Mouse (Mus musculus): Measurements from ENCODE around the gene Nphp1. TPM values are rescaled to one million over a fixed set of nuclear protein-coding genes. Genes with fewer than 3 reads are reported as not detected.

Nphp1 gene
- polyA plus RNA-seq, 1 experiment from 2014 or later, result 17.0 TPM

GRCm38 (mm10) chr2:127778451-127778850 is 10.2 kb downstream of the Nphp1 start:
- WGBS, result 94% methylated on average over 5 of the region's 5 CpGs
- ATAC-seq, result no peak

GRCm38 (mm10) chr2:127775013-127775412 is 13.7 kb downstream of the Nphp1 start:
- Histone ChIP-seq H3K27me3 (ENCODE audit: control insufficient read depth, insufficient read depth, low read depth, low read length) (no peaks in the 10 kb centered on the region), H3K4me3 (ENCODE audit: low read depth, low read length) (no peak overlapping the region), H3K36me3 (ENCODE audit: control insufficient read depth, insufficient read depth, low read length) (peaks cover 5% of the 10 kb centered on the region; the same call in 1 of the 2 replicates), H3K9me3 (replicated peaks; ENCODE audit: control insufficient read depth, low read length, poor library complexity, severe bottlenecking) (no peaks in the 10 kb centered on the region), H3K4me2 (ENCODE audit: low read length) (no peak overlapping the region), H3K9ac (ENCODE audit: low read depth, low read length) (no peak overlapping the region), H3K4me1 (ENCODE audit: control insufficient read depth, insufficient read depth, low read length) (peaks cover 6% of the 10 kb centered on the region; the same call in 1 of the 2 replicates), H3K27ac (ENCODE audit: low read length) (no peak overlapping the region)
- 62% methylated on average over 3 of the region's 3 CpGs for WGBS
- peak; percentile 48; the same call in 1 of the 2 replicates for ATAC-seq

More at GRCm38 (mm10) chr2:127778451-127778850, 10.2 kb downstream of the Nphp1 start:
- Histone ChIP-seq H3K4me2 (ENCODE audit: low read length) (no peak overlapping the region), H3K36me3 (ENCODE audit: control insufficient read depth, insufficient read depth, low read length) (0 out of 2 replicates have a peak, but pooled peaks cover 2% of the 10 kb centered on the region), H3K9me3 (replicated peaks; ENCODE audit: control insufficient read depth, low read length, poor library complexity, severe bottlenecking) (no peaks in the 10 kb centered on the region), H3K9ac (ENCODE audit: low read depth, low read length) (no peak overlapping the region), H3K4me1 (ENCODE audit: control insufficient read depth, insufficient read depth, low read length) (peaks cover 6% of the 10 kb centered on the region; the same call in 1 of the 2 replicates), H3K27me3 (ENCODE audit: control insufficient read depth, insufficient read depth, low read depth, low read length) (no peaks in the 10 kb centered on the region), H3K4me3 (ENCODE audit: low read depth, low read length) (no peak overlapping the region), H3K27ac (ENCODE audit: low read length) (no peak overlapping the region)

- Histone ChIP-seq H3K4me3 (ENCODE audit: low read depth, low read length) (no peak overlapping the region), H3K9ac (ENCODE audit: low read depth, low read length) (no peak overlapping the region), H3K4me2 (ENCODE audit: low read length) (no peak overlapping the region; the same call in 1 of the 2 replicates), H3K36me3 (ENCODE audit: control insufficient read depth, insufficient read depth, low read length) (peaks cover 5% of the 10 kb centered on the region; the same call in 1 of the 2 replicates), H3K9me3 (replicated peaks; ENCODE audit: control insufficient read depth, low read length, poor library complexity, severe bottlenecking) (no peaks in the 10 kb centered on the region), H3K4me1 (ENCODE audit: control insufficient read depth, insufficient read depth, low read length) (peaks cover 6% of the 10 kb centered on the region; the same call in 1 of the 2 replicates), H3K27me3 (ENCODE audit: control insufficient read depth, insufficient read depth, low read depth, low read length) (no peaks in the 10 kb centered on the region), H3K27ac (ENCODE audit: low read length) (no peak overlapping the region)
- WGBS, result 7% methylated on average over 1 of the region's 1 CpGs
- ATAC-seq, result 0 out of 2 replicates have a peak, but pooled peaks have one; percentile 32
Measured at GRCm38 (mm10) chr2:127774578-127774941, 14.1 kb downstream of the Nphp1 start.

GRCm38 (mm10) chr2:127773938-127774577 is 14.6 kb downstream of the Nphp1 start:
- peaks cover 5% of the 10 kb centered on the region; the same call in 1 of the 2 replicates for H3K36me3 ChIP-seq (ENCODE audit: control insufficient read depth, insufficient read depth, low read length)
- peaks cover 6% of the 10 kb centered on the region; the same call in 1 of the 2 replicates for H3K4me1 ChIP-seq (ENCODE audit: control insufficient read depth, insufficient read depth, low read length)
- peak; percentile 80 for ATAC-seq
- 19% methylated on average over 15 of the region's 15 CpGs for WGBS
- no peak overlapping the region for H3K9ac ChIP-seq (ENCODE audit: low read depth, low read length)
- H3K27ac ChIP-seq (ENCODE audit: low read length), result 0 out of 2 replicates have a peak overlapping the region, but pooled peaks have one; percentile 42
- H3K27me3 ChIP-seq (ENCODE audit: control insufficient read depth, insufficient read depth, low read depth, low read length), result no peaks in the 10 kb centered on the region
- no peak overlapping the region for H3K4me3 ChIP-seq (ENCODE audit: low read depth, low read length)
- H3K4me2 ChIP-seq (ENCODE audit: low read length), result peak overlapping the region; percentile 33
- H3K9me3 ChIP-seq (replicated peaks; ENCODE audit: control insufficient read depth, low read length, poor library complexity, severe bottlenecking), result no peaks in the 10 kb centered on the region

- H3K9me3 ChIP-seq (replicated peaks; ENCODE audit: control insufficient read depth, low read length, poor library complexity, severe bottlenecking), result no peaks in the 10 kb centered on the region
- H3K36me3 ChIP-seq (ENCODE audit: control insufficient read depth, insufficient read depth, low read length), result peaks cover 7% of the 10 kb centered on the region
- no peak overlapping the region for H3K27ac ChIP-seq (ENCODE audit: low read length)
- no peak overlapping the region for H3K4me2 ChIP-seq (ENCODE audit: low read length)
- no peaks in the 10 kb centered on the region for H3K4me1 ChIP-seq (ENCODE audit: control insufficient read depth, insufficient read depth, low read length)
- WGBS, result 94% methylated on average over 5 of the region's 5 CpGs
- no peak overlapping the region for H3K9ac ChIP-seq (ENCODE audit: low read depth, low read length)
- no peak for ATAC-seq
- H3K4me3 ChIP-seq (ENCODE audit: low read depth, low read length), result no peak overlapping the region
- no peaks in the 10 kb centered on the region for H3K27me3 ChIP-seq (ENCODE audit: control insufficient read depth, insufficient read depth, low read depth, low read length)
Measured at GRCm38 (mm10) chr2:127761587-127761986, 27.1 kb downstream of the Nphp1 start.

- WGBS, result 77% methylated on average over 10 of the region's 10 CpGs
- H3K4me3 ChIP-seq (ENCODE audit: low read depth, low read length), result no peak overlapping the region
- no peak overlapping the region for H3K27ac ChIP-seq (ENCODE audit: low read length)
- H3K4me2 ChIP-seq (ENCODE audit: low read length), result no peak overlapping the region
- H3K36me3 ChIP-seq (ENCODE audit: control insufficient read depth, insufficient read depth, low read length), result peaks cover 7% of the 10 kb centered on the region
- no peaks in the 10 kb centered on the region for H3K9me3 ChIP-seq (replicated peaks; ENCODE audit: control insufficient read depth, low read length, poor library complexity, severe bottlenecking)
- no peak overlapping the region for H3K9ac ChIP-seq (ENCODE audit: low read depth, low read length)
- ATAC-seq, result no peak
- H3K4me1 ChIP-seq (ENCODE audit: control insufficient read depth, insufficient read depth, low read length), result no peaks in the 10 kb centered on the region
- H3K27me3 ChIP-seq (ENCODE audit: control insufficient read depth, insufficient read depth, low read depth, low read length), result no peaks in the 10 kb centered on the region
Measured at GRCm38 (mm10) chr2:127760429-127761000, 28.2 kb downstream of the Nphp1 start.

GRCm38 (mm10) chr2:127760014-127760413 is 28.7 kb downstream of the Nphp1 start:
- Histone ChIP-seq H3K27ac (ENCODE audit: low read length) (no peak overlapping the region), H3K27me3 (ENCODE audit: control insufficient read depth, insufficient read depth, low read depth, low read length) (no peaks in the 10 kb centered on the region), H3K36me3 (ENCODE audit: control insufficient read depth, insufficient read depth, low read length) (peaks cover 7% of the 10 kb centered on the region), H3K4me2 (ENCODE audit: low read length) (no peak overlapping the region), H3K4me1 (ENCODE audit: control insufficient read depth, insufficient read depth, low read length) (no peaks in the 10 kb centered on the region), H3K9ac (ENCODE audit: low read depth, low read length) (no peak overlapping the region), H3K9me3 (replicated peaks; ENCODE audit: control insufficient read depth, low read length, poor library complexity, severe bottlenecking) (no peaks in the 10 kb centered on the region), H3K4me3 (ENCODE audit: low read depth, low read length) (no peak overlapping the region)
- 94% methylated on average over 6 of the region's 6 CpGs for WGBS
- ATAC-seq, result no peak

- Histone ChIP-seq H3K4me2 (ENCODE audit: low read length) (no peak overlapping the region), H3K27ac (ENCODE audit: low read length) (no peak overlapping the region), H3K36me3 (ENCODE audit: control insufficient read depth, insufficient read depth, low read length) (peaks cover 7% of the 10 kb centered on the region), H3K4me3 (ENCODE audit: low read depth, low read length) (no peak overlapping the region), H3K4me1 (ENCODE audit: control insufficient read depth, insufficient read depth, low read length) (no peaks in the 10 kb centered on the region), H3K9me3 (replicated peaks; ENCODE audit: control insufficient read depth, low read length, poor library complexity, severe bottlenecking) (no peaks in the 10 kb centered on the region), H3K9ac (ENCODE audit: low read depth, low read length) (no peak overlapping the region), H3K27me3 (ENCODE audit: control insufficient read depth, insufficient read depth, low read depth, low read length) (no peaks in the 10 kb centered on the region)
- no peak for ATAC-seq
- WGBS, result 95% methylated on average over 5 of the region's 5 CpGs
Measured at GRCm38 (mm10) chr2:127759157-127759880, 29.4 kb downstream of the Nphp1 start.

- no peaks in the 10 kb centered on the region for H3K9me3 ChIP-seq (replicated peaks; ENCODE audit: control insufficient read depth, low read length, poor library complexity, severe bottlenecking)
- WGBS, result 45% methylated on average over 8 of the region's 8 CpGs
- H3K27ac ChIP-seq (ENCODE audit: low read length), result no peak overlapping the region
- H3K36me3 ChIP-seq (ENCODE audit: control insufficient read depth, insufficient read depth, low read length), result peaks cover 4% of the 10 kb centered on the region
- no peak overlapping the region for H3K4me2 ChIP-seq (ENCODE audit: low read length)
- no peaks in the 10 kb centered on the region for H3K27me3 ChIP-seq (ENCODE audit: control insufficient read depth, insufficient read depth, low read depth, low read length)
- ATAC-seq, result no peak
- H3K4me3 ChIP-seq (ENCODE audit: low read depth, low read length), result no peak overlapping the region
- no peaks in the 10 kb centered on the region for H3K4me1 ChIP-seq (ENCODE audit: control insufficient read depth, insufficient read depth, low read length)
- H3K9ac ChIP-seq (ENCODE audit: low read depth, low read length), result no peak overlapping the region
Measured at GRCm38 (mm10) chr2:127757171-127757570, 31.5 kb downstream of the Nphp1 start.

Data from midbrain, embryonic 16.5 days (tissue).